Mouse (Mus musculus): ENCODE data around the gene Cd274.

DNA sequence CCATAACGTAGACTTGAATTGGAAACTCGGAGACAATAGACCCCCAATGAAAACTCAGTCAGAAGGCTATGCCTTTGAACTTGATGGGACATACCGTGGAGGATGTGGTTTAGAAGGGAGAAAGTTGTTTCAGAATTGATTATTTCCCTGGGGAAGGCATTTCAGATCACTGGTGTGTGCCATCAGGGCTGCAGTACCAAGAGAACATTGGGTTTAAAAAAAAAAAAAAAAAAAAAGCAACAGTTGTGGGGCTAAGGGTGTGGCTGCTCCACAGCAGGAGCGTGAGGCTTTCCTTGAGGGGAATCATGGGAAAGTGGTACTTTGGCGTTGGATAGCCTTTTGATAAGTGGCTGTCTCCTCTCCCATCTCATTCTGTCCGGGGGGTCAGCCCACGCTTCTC is 55.5 kb downstream of the Cd274 start:
- TF ChIP-seq GATA1 (IDR thresholded peaks at IDR 0.05; ENCODE audit: borderline replicate concordance, low read length) (no peak), FLI1 (IDR thresholded peaks at IDR 0.05; ENCODE audit: low read length) (no peak)
